Mouse (Mus musculus) brain, adult 2 months (tissue): ENCODE data around the gene Gdf3.
"Not testable (repeated sequence)": the region's sequence is repeated elsewhere in the genome, so short reads cannot be mapped to it uniquely, and the experiment has no call there.

Experiments used
- DNase-seq: peaks from one replicate; pipeline ENCODE4 v3.0.0; 2011; ENCODE audit warnings: low read depth, low spot score

Gene Gdf3

DNA sequence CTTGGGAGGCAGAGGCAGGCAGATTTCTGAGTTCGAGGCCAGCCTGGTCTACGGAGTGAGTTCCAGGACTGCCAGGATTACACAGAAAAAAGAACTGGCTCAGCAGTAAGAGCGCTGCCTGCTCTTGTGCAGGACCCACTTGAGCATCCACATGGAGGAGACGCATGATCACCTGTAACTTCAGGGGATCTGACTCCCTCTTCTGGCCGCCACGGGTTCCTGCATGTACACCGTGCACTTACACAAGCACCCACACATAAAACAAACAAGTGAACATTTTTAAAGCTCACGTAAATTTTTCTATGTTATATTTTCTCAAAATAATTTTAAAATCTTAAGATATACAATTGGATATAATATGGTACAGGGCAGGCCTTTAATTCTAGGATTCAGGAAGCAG is 4.4 kb downstream of the Gdf3 start:
- DNase-seq: no peak

DNA sequence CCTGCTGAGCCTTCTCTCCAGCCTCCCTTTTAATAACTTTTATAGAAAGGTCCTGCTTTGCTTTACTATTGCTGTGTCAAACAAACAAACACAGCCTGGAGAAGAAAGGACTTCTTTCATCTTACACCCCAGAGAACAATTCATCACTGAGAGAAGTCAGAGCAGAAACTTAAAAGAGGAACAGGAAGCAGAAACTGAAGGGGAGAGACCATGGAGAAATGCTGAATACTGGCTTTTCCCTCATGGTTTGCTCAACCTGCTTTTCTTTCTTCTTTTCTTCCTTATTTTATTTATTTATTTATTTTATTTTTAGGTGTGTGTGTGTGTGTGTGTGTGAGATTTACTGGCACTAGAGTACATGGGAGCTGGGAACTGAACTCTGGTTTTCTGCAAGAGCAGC is 5.6 kb downstream of the Gdf3 start:
- no peak for DNase-seq

DNA sequence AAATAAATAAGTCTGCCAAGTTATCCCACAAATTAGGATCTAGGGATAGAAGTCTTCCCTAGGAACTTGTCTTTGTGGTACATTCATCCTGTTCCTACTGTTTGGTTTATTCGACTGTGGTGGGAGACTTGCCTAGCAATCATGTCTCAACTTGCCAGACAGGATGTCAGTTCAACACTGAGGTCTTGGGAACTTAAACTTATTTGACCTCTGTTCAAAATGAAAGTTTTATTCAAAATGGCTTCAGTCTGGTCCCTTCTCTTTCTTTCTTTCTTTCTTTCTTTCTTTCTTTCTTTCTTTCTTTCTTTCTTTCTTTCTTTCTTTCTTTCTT is 6.9 kb downstream of the Gdf3 start:
- DNase-seq: no peak

DNA sequence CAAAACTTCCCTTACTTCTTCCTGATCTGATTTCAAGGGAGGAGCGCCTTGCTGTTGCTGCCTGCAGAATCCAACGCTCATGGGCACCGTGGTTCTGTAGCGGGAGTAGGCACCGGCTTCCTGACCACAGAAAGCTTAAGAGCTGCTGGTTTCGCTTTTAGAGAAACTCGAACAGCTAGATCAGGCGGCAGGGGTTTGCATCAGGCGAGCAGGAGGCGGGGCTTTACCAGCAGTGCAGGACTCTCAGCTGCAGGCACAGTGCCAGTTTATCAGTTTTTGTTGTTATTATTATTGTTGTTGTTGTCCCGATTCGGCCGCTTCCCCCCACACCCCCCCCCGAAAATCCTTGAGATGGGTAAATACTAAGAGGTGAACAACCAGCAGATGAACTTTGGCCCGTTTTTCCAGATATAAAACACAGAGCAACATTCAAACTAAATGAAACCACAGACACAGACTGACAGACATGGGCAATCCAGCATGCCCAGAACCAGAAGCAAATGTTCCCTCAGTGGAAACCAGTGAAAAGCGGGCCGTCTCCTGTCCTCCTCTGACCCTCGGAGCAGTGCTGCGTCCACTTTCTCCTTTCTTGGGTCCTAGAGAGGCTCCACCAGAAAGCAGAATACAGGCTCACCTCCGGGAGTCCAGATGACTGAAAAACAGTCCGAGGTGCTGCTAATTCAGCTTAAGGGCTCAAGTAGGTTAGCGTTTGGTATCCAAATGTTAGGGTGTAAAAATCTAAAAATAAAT is 7.5 kb downstream of the Gdf3 start, which contains the start of gene Apobec1:
Gene Apobec1, minus strand, starts transcription at position 203 of the 750 bp plus-strand sequence.
- DNase-seq: peak; percentile 74

DNA sequence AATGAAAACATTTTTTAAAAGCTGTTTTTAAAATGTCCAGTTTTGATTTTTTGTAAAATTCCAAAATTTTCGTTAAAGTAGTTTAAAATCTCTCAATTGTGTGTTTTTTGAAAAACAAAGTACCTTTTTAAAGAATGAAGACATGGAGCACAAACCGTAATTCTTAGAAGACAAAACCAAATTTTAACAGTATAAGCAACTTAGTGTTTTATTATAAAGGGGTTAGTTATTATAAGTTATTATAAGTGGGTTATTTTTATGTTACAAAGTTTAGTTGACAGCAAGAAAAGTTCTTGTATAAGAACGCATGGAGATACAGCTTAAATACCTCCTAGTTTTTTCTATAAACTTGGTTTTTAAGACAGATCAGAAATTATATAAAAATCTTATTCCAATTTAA is 8.3 kb downstream of the Gdf3 start:
- no peak for DNase-seq

DNA sequence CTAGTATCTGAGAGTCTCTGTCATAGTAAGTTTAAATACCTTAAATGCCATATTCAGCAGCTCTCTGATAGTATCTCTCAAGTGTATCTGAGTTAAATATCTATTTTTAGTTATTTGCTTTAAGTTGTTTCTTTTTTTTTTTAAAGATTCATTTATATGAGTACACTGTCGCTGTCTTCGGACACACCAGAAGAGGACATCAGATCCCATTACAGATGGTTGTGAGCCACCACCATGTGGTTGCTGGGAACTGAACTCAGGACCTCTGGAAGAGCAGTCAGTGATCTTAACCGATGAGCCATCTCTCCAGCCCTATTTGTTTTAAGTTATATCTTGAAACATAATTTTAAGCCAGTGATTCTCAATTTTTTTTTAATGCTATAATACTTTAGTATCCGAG is 8.9 kb downstream of the Gdf3 start:
- no peak for DNase-seq

DNA sequence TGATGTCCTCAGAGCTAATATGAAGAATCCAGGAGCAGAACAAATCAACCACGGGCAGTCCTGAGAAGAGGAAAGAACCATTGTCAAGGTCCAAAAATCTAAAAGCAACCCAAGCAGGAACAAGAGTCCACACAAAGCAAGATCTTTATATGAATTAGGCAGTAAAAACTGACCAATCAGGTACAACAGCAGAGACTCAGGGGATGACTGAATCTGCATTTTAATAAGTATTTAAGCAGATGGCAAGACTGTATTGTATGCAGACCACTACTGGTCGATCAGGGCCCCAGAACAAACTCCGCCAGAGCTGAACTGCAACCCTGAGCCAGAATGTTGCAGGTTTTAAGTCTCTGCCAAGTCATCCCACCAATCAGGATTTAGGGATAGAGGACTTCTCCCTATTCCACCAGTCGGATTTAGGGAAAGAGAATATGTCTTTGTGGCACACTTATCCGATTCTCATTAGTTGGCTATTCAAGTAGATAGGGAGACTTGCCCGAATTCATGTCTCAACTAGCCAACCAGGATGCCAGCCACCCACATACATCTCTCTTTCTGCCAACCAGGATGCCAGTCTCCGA is 9.7 kb downstream of the Gdf3 start:
- DNase-seq: no peak

DNA sequence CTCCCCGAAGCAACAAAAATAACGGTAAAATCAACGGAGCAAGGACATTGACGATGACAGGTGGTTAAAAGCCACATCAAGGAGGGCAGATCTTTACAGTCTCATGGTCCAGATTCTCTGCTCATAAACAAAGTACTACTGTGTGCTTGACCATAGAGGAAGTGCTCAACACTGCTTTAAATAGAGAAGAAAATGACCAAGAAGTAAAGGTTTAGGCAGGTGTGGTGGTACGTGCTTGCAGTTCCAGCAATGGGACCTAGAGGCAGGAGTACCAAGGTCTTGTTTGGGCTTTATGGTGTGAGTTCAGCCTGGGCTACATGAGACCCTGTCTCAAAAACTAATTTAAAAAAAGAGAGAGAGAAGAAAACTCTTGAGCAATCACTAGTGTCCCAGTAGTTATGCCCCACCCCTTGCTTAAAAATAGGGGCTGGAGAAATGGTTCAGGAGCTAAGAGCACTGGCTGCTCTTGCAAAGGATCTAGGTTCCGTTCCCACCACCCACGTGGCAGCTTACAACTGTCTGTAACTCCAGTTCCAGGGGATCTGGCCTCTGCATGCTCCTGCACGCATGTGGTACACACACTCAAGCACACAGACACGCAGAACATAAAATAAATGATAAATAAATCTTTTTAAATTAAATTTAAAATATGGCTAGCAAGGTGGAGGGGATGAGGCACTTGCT is 10.7 kb downstream of the Gdf3 start:
- no peak for DNase-seq

DNA sequence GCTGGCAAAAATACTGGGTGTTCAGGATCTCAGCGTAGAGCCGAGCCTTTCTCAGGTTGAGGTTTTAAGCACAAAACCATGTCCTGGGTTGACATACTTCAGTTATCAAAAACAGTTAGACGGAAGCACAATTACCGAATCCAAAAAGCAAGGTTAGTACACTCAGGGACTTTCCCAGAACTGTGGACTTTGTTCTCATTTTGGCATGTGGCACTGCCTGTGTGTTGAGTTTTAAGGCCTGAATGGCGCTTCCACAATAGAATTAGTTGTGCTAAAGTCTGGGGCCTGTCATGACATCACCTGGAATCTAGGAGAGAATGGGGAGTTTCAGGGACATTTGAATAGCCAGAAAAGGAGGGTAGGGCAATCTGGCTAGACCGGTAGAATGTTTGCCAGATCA is 11.5 kb downstream of the Gdf3 start:
- DNase-seq: no peak

DNA sequence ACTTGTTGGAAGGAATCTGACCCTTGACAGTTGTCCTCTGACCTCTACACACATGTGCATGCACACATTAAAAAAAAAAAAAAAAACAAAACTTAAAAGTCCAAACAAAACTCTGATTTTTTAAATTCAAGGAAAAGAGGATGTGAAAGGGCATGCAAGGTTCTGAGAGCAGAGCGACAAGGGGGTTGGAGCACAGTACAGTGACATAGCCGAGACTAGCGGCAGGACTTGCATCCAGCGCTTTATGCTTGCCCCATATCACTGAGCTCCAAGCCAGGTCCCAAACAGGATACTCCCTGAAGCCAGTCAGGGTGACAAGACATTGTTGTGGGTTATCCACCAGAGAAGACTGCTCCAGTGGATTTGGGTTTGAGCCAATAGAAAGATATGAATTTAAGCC is 11.9 kb downstream of the Gdf3 start:
- DNase-seq: no peak

DNA sequence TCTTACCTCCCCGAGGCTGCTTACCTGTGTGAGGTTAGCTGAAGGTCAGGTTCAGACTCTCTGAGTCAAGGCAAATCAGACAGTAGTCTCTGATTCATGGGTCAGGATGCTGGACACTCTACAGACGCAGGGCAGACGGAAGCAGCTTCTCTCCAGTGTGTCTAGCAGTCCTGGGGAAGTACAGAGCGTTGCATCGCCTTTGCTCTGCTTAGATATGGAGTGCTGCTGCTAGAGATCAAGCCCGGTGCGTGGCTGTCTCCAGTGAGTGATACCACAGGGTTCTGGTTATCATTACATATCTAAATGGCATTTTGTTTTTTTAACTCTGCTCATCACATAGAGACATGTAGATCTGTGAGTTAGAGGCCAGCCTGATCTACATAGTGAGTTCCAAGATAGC is 13.3 kb downstream of the Gdf3 start:
- no peak for DNase-seq

DNA sequence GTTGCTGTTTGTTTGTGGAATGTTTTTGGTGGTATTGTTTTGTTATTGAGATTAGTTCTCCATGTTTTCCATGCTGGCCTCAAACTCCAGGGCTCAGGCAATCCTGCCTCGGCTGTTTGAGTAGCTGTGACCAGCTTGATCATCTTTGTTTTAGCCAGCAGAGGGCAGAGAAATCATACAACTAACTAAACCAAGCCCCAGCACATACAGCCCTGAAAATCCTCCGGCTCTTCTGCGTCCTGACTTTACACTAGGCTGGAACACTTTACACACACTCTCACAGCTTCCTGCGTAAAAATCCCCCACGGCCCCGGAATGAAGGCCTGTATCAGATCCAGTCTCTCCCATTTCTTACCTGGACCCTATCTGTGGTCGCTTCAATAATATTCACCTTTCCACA is 14.2 kb downstream of the Gdf3 start:
- DNase-seq: peak; percentile 49

DNA sequence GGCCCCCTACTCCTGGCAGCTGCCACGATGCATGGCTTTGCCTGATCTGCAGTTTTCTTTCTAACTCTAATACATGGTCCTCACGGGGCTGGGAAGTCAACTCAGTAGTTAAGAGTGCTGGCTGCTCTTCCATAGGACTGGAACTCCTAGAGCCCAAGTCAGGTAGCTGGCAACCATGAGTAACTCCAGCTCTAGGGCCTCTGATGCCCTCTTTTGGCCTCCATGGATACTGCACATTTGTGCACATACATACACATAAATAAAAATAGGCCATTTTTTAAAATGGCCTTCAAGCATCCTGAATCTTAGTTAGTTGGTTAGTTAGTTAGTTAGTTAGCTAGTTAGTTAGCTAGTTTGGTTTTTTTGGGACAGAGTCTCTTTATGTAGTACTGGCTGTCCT is 17.0 kb downstream of the Gdf3 start:
- no peak for DNase-seq

DNA sequence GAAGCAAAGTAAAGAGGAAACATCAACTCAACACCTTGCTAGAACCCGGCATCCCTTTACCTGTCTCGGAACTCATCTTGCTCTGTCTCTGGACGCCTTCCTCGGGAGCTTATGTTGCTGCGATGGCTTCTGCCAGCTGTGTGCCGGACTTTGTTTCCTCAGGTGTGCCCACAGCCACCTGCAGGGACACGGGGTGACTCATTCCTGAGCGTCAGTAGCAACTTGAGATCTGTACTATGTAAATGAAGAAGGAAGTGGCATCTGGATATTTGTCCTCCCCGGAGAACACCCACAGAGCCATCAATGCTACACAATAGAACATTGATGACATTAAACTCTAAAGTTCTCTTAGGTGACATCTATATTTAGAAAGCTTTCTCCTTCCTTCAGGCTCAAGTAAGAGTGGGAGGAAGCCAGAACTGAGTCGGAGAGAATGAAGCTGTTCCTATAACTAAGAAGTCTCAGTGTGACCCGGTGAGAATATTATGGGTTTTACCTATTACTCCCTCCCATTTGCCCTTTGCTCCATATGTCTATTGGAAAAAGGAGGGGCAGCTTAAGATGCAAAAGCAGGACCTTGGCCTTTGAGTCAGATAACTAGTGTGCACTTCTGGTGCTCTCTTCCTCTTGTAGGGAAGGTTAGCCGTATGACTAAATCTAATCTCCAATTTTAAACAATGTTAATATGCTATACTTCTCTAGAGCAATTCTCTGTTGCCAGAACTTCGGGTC is 18.7 kb downstream of the Gdf3 start:
- DNase-seq: no peak

DNA sequence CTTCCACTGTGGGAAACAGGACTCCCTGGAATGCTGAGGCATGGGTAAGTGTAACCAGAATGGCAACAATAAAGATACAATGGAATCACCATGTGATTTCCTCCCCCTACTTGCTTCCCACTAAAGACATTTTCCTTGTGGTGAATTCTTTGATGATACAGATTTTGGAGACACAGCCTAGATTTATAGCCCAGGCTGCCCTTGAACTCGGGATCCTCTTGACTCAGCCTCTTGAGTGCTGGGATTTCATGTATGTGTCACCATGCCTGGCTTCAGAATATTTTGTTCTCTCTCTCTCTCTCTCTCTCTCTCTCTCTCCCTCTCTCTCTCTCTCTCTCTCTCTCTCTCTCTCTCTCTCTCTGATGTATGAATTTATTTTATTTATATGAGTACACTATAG is 30.8 kb downstream of the Gdf3 start:
- DNase-seq: no peak

DNA sequence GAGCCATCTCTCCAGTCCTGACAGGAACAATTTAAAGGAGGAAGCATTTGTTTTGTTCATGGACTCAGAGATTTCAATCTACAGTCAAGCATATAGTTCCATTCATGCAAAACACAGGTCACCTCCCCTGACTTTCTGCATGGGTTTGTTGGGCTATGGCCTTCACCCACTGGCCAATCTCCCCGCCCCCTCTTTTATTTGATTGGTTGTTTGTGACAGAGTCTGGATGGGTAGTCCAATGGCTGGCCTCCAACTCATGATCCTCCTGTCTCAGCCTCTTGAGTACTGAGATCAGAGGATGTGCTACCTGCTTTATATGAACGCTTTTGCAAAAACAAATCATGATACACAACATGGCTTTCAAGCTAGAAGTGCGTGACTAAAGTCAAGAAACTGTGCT is 32.9 kb downstream of the Gdf3 start:
- DNase-seq: no peak

DNA sequence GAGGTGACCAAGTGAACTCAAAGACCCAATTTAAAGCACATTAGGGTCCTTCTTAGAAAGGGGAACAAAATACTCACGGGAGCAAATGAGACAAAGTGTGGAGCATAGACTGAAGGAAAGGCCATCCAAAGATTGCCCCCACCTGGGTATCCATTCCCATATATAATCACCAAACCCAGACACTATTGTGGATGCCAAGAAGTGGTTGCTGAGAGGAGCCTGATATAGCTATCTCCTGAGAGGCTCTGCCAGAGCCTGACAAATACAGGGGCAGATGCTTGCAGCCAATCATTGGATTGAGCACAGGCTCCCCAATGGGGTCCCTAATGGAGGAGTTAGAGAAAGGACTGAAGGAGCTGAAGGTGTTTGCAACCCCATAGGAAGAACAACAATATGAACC is 34.9 kb downstream of the Gdf3 start:
- not testable (repeated sequence) for DNase-seq

DNA sequence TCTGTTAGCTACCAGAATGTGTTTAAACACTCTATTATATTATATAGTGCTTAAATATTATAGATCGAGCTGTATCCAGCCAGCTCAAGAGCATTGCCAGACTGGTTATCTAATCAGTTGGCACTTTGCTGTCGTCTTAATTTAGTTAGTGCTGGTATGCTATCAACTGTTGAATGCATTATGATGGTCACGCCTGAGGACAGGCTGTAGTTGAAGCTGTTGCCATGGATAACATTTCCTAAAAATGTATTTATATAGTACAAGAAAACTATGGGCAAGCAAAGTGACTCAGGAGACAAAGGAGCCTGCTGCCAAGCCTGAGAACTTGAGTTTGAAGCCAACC is 38.3 kb downstream of the Gdf3 start:
- peak; percentile 10 for DNase-seq

DNA sequence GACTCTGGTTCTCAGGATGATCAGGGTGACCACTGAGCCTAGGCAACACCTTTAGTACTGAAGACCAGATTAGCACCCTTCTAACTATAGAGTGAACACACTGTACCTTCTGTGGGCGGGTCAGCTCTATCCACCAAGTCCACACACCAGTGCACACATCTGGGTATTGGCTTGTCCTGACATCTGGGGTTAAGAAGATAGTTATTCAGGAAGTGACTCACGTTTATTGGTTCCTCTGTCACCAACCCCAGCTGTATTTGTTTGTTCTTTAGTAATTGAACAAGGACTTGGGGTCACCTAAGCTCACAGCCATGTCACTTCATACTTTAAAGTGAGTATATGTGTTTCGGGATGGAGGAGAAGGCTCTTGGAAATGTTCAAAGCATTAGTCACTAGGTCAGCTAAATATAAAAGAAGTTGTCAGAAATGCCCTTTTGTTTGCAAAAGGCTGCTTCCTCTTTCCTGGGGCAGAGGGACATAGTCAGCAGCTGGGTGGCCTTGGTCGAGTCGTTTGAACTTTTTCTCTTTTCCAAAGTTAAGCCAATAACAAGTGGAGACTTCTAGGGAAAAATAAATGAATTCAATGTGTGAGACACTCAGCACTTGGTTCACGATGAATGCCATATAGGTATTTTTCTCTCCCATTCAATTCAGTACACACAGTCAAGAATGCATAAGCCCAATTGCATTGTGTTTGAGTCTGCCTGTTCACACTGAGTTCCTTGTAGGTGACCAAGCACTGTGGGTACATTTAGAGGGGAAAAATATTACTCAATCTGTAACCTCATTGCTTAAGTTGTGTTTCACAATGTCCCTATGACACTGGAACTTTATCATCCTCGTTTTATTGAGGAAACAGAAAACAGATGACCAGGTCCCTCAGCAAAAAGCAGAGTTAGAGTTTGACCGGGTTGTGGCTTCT is 38.9 kb downstream of the Gdf3 start:
- DNase-seq: no peak

DNA sequence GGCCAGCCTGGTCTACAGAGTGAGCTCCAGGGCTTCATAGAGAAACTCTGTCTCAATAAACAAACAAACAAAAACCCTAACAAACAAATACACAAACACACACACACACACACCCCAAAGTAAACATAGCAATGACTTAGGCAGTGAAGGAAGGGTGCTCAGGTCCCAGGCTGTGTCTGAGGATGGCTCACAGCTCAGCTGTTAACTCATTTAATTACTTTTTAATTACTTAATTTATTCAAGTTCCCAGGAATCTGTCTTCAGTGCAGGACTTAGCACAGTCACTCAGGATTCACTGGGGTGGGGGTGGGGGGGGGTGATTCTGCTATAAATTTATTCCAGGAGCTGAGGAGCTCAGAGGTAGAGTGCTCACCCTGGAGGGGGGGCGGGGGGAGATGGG is 40.1 kb downstream of the Gdf3 start:
- no peak for DNase-seq

DNA sequence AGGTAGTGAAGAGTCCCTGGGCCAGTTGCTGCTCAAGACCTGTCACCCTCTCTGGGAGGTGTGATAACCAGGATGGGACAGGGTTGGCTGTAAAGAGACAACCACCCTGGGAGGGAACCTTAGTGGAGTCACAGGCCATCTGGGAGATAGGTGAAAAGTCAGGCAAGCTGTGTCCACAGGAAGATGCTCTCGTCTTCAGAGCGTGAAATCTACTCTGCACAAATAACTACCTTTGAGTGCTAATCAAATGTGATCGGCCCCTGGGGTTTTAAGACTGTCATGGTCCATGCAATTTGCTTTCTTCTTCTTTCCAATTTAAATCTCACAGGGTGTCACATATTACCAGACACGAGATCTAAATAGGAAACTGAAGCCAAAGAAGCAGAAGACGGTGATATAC is 40.8 kb downstream of the Gdf3 start:
- DNase-seq: no peak
